Mouse (Mus musculus) lung, postnatal 0 days (tissue): ENCODE measurements around the gene Stra6. TPM values are rescaled to one million over a fixed set of nuclear protein-coding genes. Genes with fewer than 3 reads are reported as not detected.
A peak's percentile ranks its signal among the peaks of the same experiment; 100 is the strongest.

ENCODE experiments used
- ATAC-seq: fragments of 200-750 bp; cut with Nextera tagmentation; 2 replicates; pipeline ENCODE4 v1.8.0; 2017; ENCODE audit warnings: moderate library complexity
- DNase-seq: peaks from one replicate; pipeline ENCODE4 v3.0.0-alpha.2; 2016; ENCODE audit warnings: low spot score
- H3K27ac ChIP-seq: fragments of 300-500 bp; sonication (generic); 2 replicates; pipeline ENCODE4 v1.5.1; 2014; ENCODE audit warnings: antibody characterized with exemption, mild to moderate bottlenecking, low read length, mixed read lengths
- H3K27me3 ChIP-seq: fragments of 300-500 bp; sonication (generic); replicated peaks from 2 replicates; pipeline ENCODE4 v1.6.1; 2014; ENCODE audit warnings: low read length, mixed read lengths; ENCODE audit not compliant: insufficient read depth
- H3K36me3 ChIP-seq: fragments of 300-500 bp; sonication (generic); 2 replicates; pipeline ENCODE4 v1.6.1; 2014; ENCODE audit warnings: low read length, mixed read lengths; ENCODE audit not compliant: insufficient read depth
- H3K4me1 ChIP-seq: fragments of 300-500 bp; sonication (generic); 2 replicates; pipeline ENCODE4 v1.6.1; 2014; ENCODE audit warnings: antibody characterized with exemption, low read depth, low read length, mixed read lengths; ENCODE audit not compliant: insufficient read depth
- H3K4me2 ChIP-seq: fragments of 300-500 bp; sonication (generic); replicated peaks from 2 replicates; pipeline ENCODE4 v1.6.1; 2014; ENCODE audit warnings: low read depth, mild to moderate bottlenecking, low read length, moderate library complexity, mixed read lengths
- H3K4me3 ChIP-seq: fragments of 300-500 bp; sonication (generic); 2 replicates; pipeline ENCODE4 v1.5.1; 2014; ENCODE audit warnings: low read depth, low read length
- H3K9ac ChIP-seq: fragments of 300-500 bp; sonication (generic); replicated peaks from 2 replicates; pipeline ENCODE4 v1.6.1; 2014; ENCODE audit warnings: low read depth, mild to moderate bottlenecking
- H3K9me3 ChIP-seq: fragments of 300-500 bp; sonication (generic); 2 replicates; pipeline ENCODE4 v1.6.1; 2016; ENCODE audit warnings: low read length, mixed read lengths
- CTCF ChIP-seq: IDR thresholded peaks from 2 replicates; pipeline ENCODE4 v1.5.1; 2016; ENCODE audit warnings: antibody characterized with exemption, mild to moderate bottlenecking
- EP300 ChIP-seq: IDR thresholded peaks from 2 replicates; pipeline ENCODE4 v1.6.1; 2016; ENCODE audit warnings: antibody characterized with exemption, mild to moderate bottlenecking, control low read depth
- WGBS: fragments of 180-500 bp; shearing (Covaris S2); extraction: QIAGEN DNeasy Blood & Tissue Kit; methylation state at CpG from one replicate; pipeline ENCODE4 v1.1.7; 2014; 5-methylcytosine and 5-hydroxymethylcytosine counted together
- polyA plus RNA-seq: library from polyadenylated mRNA; unstranded; fragments of >200 nt; fragmentation: Nextera tagmentation; extraction: Ambion mirVana; gene quantifications from 2 replicates; pipeline ENCODE4 v1.2.1, GENCODE M21; 2015

The Stra6 gene
- polyA plus RNA-seq, 1 experiment from 2014 or later: 0.41 TPM

- Histone ChIP-seq H3K27me3 (0 out of 2 replicates have a peak, but pooled peaks cover 2% of the 10 kb centered on the region), H3K4me2 (no peak overlapping the region), H3K4me1 (no peaks in the 10 kb centered on the region), H3K4me3 (no peak overlapping the region), H3K27ac (no peak overlapping the region), H3K9me3 (no peaks in the 10 kb centered on the region), H3K9ac (no peak overlapping the region), H3K36me3 (no peaks in the 10 kb centered on the region)
- 54% methylated on average over 6 of the region's 6 CpGs for WGBS
- DNase-seq (peak; percentile 7), ATAC-seq (no peak)
- TF ChIP-seq EP300: no peak
- no peak for TF ChIP-seq CTCF
Measured at GRCm38 (mm10) chr9:58065977-58066730, 2.6 kb downstream of the Stra6 start.

- no peaks in the 10 kb centered on the region for H3K9me3 ChIP-seq
- H3K4me2 ChIP-seq: no peak overlapping the region
- 50% methylated on average over 6 of the region's 6 CpGs for WGBS
- no peaks in the 10 kb centered on the region for H3K36me3 ChIP-seq
- no peak for DNase-seq
- no peak overlapping the region for H3K27ac ChIP-seq
- H3K27me3 ChIP-seq: no peaks in the 10 kb centered on the region
- no peak overlapping the region for H3K9ac ChIP-seq
- TF ChIP-seq EP300 (no peak), CTCF (no peak)
- ATAC-seq: no peak
- no peak overlapping the region for H3K4me3 ChIP-seq
- no peaks in the 10 kb centered on the region for H3K4me1 ChIP-seq
Measured at GRCm38 (mm10) chr9:58066731-58067095, 3.1 kb downstream of the Stra6 start.

- no peak for DNase-seq
- Histone ChIP-seq H3K9me3 (no peaks in the 10 kb centered on the region), H3K9ac (no peak overlapping the region), H3K27ac (no peak overlapping the region), H3K36me3 (no peaks in the 10 kb centered on the region), H3K4me3 (no peak overlapping the region), H3K4me1 (no peaks in the 10 kb centered on the region), H3K27me3 (no peaks in the 10 kb centered on the region), H3K4me2 (no peak overlapping the region)
- ATAC-seq: no peak
- no peak for TF ChIP-seq EP300
- TF ChIP-seq CTCF: no peak
- WGBS: 76% methylated on average over 3 of the region's 3 CpGs
Measured at GRCm38 (mm10) chr9:58067546-58067945, 4.0 kb downstream of the Stra6 start.

GRCm38 (mm10) chr9:58074561-58074960 lies 11.0 kb downstream of the Stra6 start:
- Histone ChIP-seq H3K4me2 (no peak overlapping the region), H3K4me3 (no peak overlapping the region), H3K9ac (no peak overlapping the region), H3K36me3 (no peaks in the 10 kb centered on the region), H3K9me3 (no peaks in the 10 kb centered on the region), H3K27ac (no peak overlapping the region), H3K4me1 (no peaks in the 10 kb centered on the region), H3K27me3 (no peaks in the 10 kb centered on the region)
- 42% methylated on average over 3 of the region's 3 CpGs for WGBS
- TF ChIP-seq EP300 (no peak), CTCF (no peak)
- DNase-seq: no peak
- ATAC-seq: no peak

GRCm38 (mm10) chr9:58084586-58084985 lies 21.0 kb downstream of the Stra6 start:
- H3K4me3 ChIP-seq: no peak overlapping the region
- DNase-seq: no peak
- no peaks in the 10 kb centered on the region for H3K9me3 ChIP-seq
- TF ChIP-seq EP300: no peak
- no peak for TF ChIP-seq CTCF
- 24% methylated on average over 8 of the region's 8 CpGs for WGBS
- H3K27me3 ChIP-seq: no peaks in the 10 kb centered on the region
- H3K36me3 ChIP-seq: no peaks in the 10 kb centered on the region
- no peak for ATAC-seq
- H3K9ac ChIP-seq: no peak overlapping the region
- H3K4me2 ChIP-seq: no peak overlapping the region
- no peaks in the 10 kb centered on the region for H3K4me1 ChIP-seq
- H3K27ac ChIP-seq: no peak overlapping the region

GRCm38 (mm10) chr9:58085074-58085473 lies 21.5 kb downstream of the Stra6 start:
- no peak overlapping the region for H3K4me2 ChIP-seq
- H3K9ac ChIP-seq: no peak overlapping the region
- 26% methylated on average over 2 of the region's 2 CpGs for WGBS
- DNase-seq: no peak
- no peaks in the 10 kb centered on the region for H3K36me3 ChIP-seq
- H3K27me3 ChIP-seq: no peaks in the 10 kb centered on the region
- ATAC-seq: no peak
- TF ChIP-seq EP300 (no peak), CTCF (no peak)
- H3K9me3 ChIP-seq: no peaks in the 10 kb centered on the region
- no peaks in the 10 kb centered on the region for H3K4me1 ChIP-seq
- no peak overlapping the region for H3K4me3 ChIP-seq
- no peak overlapping the region for H3K27ac ChIP-seq

- H3K4me2 ChIP-seq: no peak overlapping the region
- H3K9me3 ChIP-seq: no peaks in the 10 kb centered on the region
- no peak overlapping the region for H3K4me3 ChIP-seq
- DNase-seq (no peak), ATAC-seq (no peak)
- no peaks in the 10 kb centered on the region for H3K27me3 ChIP-seq
- H3K36me3 ChIP-seq: no peaks in the 10 kb centered on the region
- H3K27ac ChIP-seq: no peak overlapping the region
- H3K4me1 ChIP-seq: no peaks in the 10 kb centered on the region
- TF ChIP-seq EP300: no peak
- no peak for TF ChIP-seq CTCF
- 36% methylated on average over 9 of the region's 9 CpGs for WGBS
- no peak overlapping the region for H3K9ac ChIP-seq
Measured at GRCm38 (mm10) chr9:58086203-58086602, 22.6 kb downstream of the Stra6 start.
